8 mouse cellular contexts compared by ENCODE assay signal in the genomic region with DNA sequence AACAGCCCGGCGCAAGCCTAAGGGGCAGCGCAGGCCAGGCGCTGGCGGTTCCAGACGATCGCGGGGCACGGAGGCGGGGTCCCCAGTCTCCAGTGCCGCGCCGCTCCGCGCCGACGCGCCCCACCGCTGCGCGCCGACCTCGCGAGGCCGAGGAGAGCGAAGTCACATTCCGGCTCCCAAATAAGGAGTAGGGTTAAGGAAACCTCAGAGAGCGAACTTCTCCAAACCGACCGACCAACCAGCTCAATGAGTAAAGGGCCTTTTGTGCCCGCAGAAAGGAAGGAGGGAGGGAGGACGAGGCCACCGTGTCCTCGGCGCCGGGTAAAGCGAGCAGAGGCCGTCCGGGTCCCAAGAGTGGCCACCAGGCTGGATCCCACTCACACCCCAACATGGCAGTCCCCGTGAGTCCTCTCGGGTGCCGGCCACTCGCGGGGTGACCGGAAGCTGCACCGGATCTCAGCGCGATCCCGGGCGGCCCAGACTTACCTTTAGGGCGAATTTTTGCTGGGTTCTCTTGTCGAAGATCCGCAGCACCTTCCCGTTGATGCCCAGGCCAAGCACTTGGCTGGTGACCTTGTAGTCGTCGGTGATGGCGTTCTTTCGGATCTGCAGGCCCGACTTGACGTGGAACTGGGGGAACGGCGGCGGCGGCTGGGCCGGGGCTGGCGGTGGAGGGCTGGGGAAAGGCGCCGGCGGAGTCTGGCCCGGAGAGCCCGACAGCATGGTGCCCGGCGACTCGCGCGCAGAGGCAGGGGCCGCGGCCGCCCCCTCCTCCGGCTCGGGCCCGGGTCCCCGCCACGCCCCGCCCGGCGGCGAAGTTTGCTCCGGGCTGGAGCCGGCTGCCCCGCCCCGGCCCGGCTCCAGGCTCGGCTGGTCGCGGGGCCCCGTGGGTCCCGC. TPM values are rescaled to one million over a fixed set of nuclear protein-coding genes. Genes with fewer than 3 reads are reported as not detected.
A peak's percentile ranks its signal among the peaks of the same experiment; 100 is the strongest.
DNase-seq lines count a peak whose midpoint lies in the region; ATAC-seq and TF ChIP-seq lines count a peak whose summit lies in the region.

No protein-coding gene starts in this region.

- peak overlapping the region; percentile 80 for H3K4me2 ChIP-seq in hindbrain, embryonic 13.5 days
- H3K4me2 ChIP-seq in limb, embryonic 13.5 days (replicated peaks): peak overlapping the region; percentile 85
- H3K4me2 ChIP-seq in midbrain, embryonic 13.5 days (replicated peaks): peak overlapping the region; percentile 74

- peak; percentile 35 to 38 for DNase-seq in layer of hippocampus, postnatal 36 days
- DNase-seq in layer of hippocampus, postnatal 25 days (ENCODE audit: extremely low spot score in 1 of 2, low spot score in 1 of 2): no peak
- DNase-seq in cerebellum, adult 2 months: peak; percentile 44 to 62
- peak; percentile 77 for DNase-seq in forelimb bud, embryonic 11.5 days (ENCODE audit: low read depth, low spot score)
- peak; percentile 76 for DNase-seq in splenic B cell, adult 2 months (ENCODE audit: low read depth, low spot score)

- TF ChIP-seq POLR2A in cerebellum, adult 2 months (IDR thresholded peaks at IDR 0.05; ENCODE audit: borderline replicate concordance, insufficient read depth, low read length): no peak

- H3K27ac ChIP-seq in cerebellum, adult 2 months (ENCODE audit: insufficient read depth, low read length): peak overlapping the region; percentile 5; the same call in 1 of the 2 replicates
- H3K27ac ChIP-seq in hindbrain, embryonic 13.5 days: peak overlapping the region; percentile 88
- H3K27ac ChIP-seq in limb, embryonic 13.5 days: peak overlapping the region; percentile 93
- peak overlapping the region; percentile 85 for H3K27ac ChIP-seq in midbrain, embryonic 13.5 days

- peak overlapping the region; percentile 99 for H3K4me3 ChIP-seq in cerebellum, adult 2 months (replicated peaks; ENCODE audit: insufficient read depth, low read depth, low read length)
- H3K4me3 ChIP-seq in hindbrain, embryonic 13.5 days: peak overlapping the region; percentile 93
- H3K4me3 ChIP-seq in limb, embryonic 13.5 days: peak overlapping the region; percentile 92
- peak overlapping the region; percentile 93 for H3K4me3 ChIP-seq in midbrain, embryonic 13.5 days (replicated peaks)

- ATAC-seq in hindbrain, embryonic 13.5 days (ENCODE audit: low FRiP score): peak; percentile 71
- ATAC-seq in limb, embryonic 13.5 days (ENCODE audit: low FRiP score, low read depth): peak; percentile 62
- peak; percentile 62 for ATAC-seq in midbrain, embryonic 13.5 days

- H3K9ac ChIP-seq in hindbrain, embryonic 13.5 days: peak overlapping the region; percentile 93
- H3K9ac ChIP-seq in limb, embryonic 13.5 days: peak overlapping the region; percentile 95
- H3K9ac ChIP-seq in midbrain, embryonic 13.5 days (replicated peaks): peak overlapping the region; percentile 95

- no peaks in the 10 kb centered on the region for H3K9me3 ChIP-seq in hindbrain, embryonic 13.5 days
- no peaks in the 10 kb centered on the region for H3K9me3 ChIP-seq in limb, embryonic 13.5 days
- H3K9me3 ChIP-seq in midbrain, embryonic 13.5 days: no peaks in the 10 kb centered on the region

- H3K36me3 ChIP-seq in hindbrain, embryonic 13.5 days: no peaks in the 10 kb centered on the region
- no peaks in the 10 kb centered on the region for H3K36me3 ChIP-seq in limb, embryonic 13.5 days
- no peaks in the 10 kb centered on the region for H3K36me3 ChIP-seq in midbrain, embryonic 13.5 days
- no peaks in the 10 kb centered on the region for H3K36me3 ChIP-seq in splenic B cell, adult 2 months (ENCODE audit: control insufficient read depth, insufficient read depth, low read length, poor library complexity, severe bottlenecking)

- no peaks in the 10 kb centered on the region for H3K27me3 ChIP-seq in cerebellum, adult 2 months (ENCODE audit: control insufficient read depth, insufficient read depth, low read length)
- H3K27me3 ChIP-seq in hindbrain, embryonic 13.5 days: peaks cover 3% of the 10 kb centered on the region; the same call in 1 of the 2 replicates
- H3K27me3 ChIP-seq in limb, embryonic 13.5 days: no peaks in the 10 kb centered on the region
- no peaks in the 10 kb centered on the region for H3K27me3 ChIP-seq in midbrain, embryonic 13.5 days
- H3K27me3 ChIP-seq in splenic B cell, adult 2 months (ENCODE audit: control insufficient read depth, insufficient read depth, low read length, poor library complexity, severe bottlenecking): no peaks in the 10 kb centered on the region

- TF ChIP-seq CTCF in cerebellum, adult 2 months (IDR thresholded peaks at IDR 0.05; ENCODE audit: borderline replicate concordance, insufficient read depth, low read depth, low read length): no peak

- peaks cover 3% of the 10 kb centered on the region; the same call in 1 of the 2 replicates for H3K4me1 ChIP-seq in cerebellum, adult 2 months (ENCODE audit: control insufficient read depth, insufficient read depth, low read length)
- H3K4me1 ChIP-seq in hindbrain, embryonic 13.5 days (replicated peaks): peaks cover 50% of the 10 kb centered on the region
- peaks cover 47% of the 10 kb centered on the region for H3K4me1 ChIP-seq in limb, embryonic 13.5 days
- H3K4me1 ChIP-seq in midbrain, embryonic 13.5 days (replicated peaks): peaks cover 48% of the 10 kb centered on the region

- WGBS in cerebellum, adult 2 months: under 1% methylated on average over 97 of the region's 98 CpGs
- WGBS in hindbrain, embryonic 13.5 days: under 1% methylated on average over 82 of the region's 98 CpGs
- under 1% methylated on average over 79 of the region's 98 CpGs for WGBS in limb, embryonic 13.5 days
- WGBS in midbrain, embryonic 13.5 days: under 1% methylated on average over 68 of the region's 98 CpGs

RNA-seq across cellular contexts. Expression of gene Mapkapk2, which starts 0.6 kb away (rescaled TPM):
- 10 to 100 TPM; 26.6 to 32.4 TPM for total RNA-seq in layer of hippocampus, postnatal 36 days (2021)
- 10 to 100 TPM; 26.9 to 31.4 TPM for total RNA-seq in layer of hippocampus, postnatal 25 days (2021)
- polyA plus RNA-seq in cerebellum, adult 2 months (2012; rRNA removed): 34.0 and 35.8 TPM in 2 replicates
- polyA plus RNA-seq in hindbrain, embryonic 13.5 days (2015; fragmentation: Nextera tagmentation; extraction: Ambion mirVana): 22.0 and 23.1 TPM in 2 replicates
- 42.7 and 43.3 TPM in 2 replicates for polyA plus RNA-seq in limb, embryonic 13.5 days (2015; fragmentation: Nextera tagmentation; extraction: Ambion mirVana)
- 29.0 and 36.3 TPM in 2 replicates for polyA plus RNA-seq in midbrain, embryonic 13.5 days (2015; fragmentation: Nextera tagmentation; extraction: Ambion mirVana)

RNA-seq across cellular contexts. Expression of gene Dyrk3, which starts 41.1 kb away (rescaled TPM):
- 10 to 100 TPM; 19.6 to 19.9 TPM for total RNA-seq in layer of hippocampus, postnatal 36 days (2021)
- total RNA-seq in layer of hippocampus, postnatal 25 days (2021): 10 to 100 TPM; 15.7 to 17.4 TPM
- polyA plus RNA-seq in cerebellum, adult 2 months (2012; rRNA removed): 2.9 and 4.1 TPM in 2 replicates
- 15.5 and 15.6 TPM in 2 replicates for polyA plus RNA-seq in hindbrain, embryonic 13.5 days (2015; fragmentation: Nextera tagmentation; extraction: Ambion mirVana)
- polyA plus RNA-seq in limb, embryonic 13.5 days (2015; fragmentation: Nextera tagmentation; extraction: Ambion mirVana): 2.9 and 3.0 TPM in 2 replicates
- 18.3 and 19.2 TPM in 2 replicates for polyA plus RNA-seq in midbrain, embryonic 13.5 days (2015; fragmentation: Nextera tagmentation; extraction: Ambion mirVana)

RNA-seq across cellular contexts. Expression of gene Eif2d, which starts 55.9 kb away (rescaled TPM):
- total RNA-seq in layer of hippocampus, postnatal 36 days (2021): 10 to 100 TPM; 36.6 to 41.2 TPM
- 10 to 100 TPM; 37.6 to 39.4 TPM for total RNA-seq in layer of hippocampus, postnatal 25 days (2021)
- polyA plus RNA-seq in cerebellum, adult 2 months (2012; rRNA removed): 53.8 and 54.5 TPM in 2 replicates
- 52.7 and 52.8 TPM in 2 replicates for polyA plus RNA-seq in hindbrain, embryonic 13.5 days (2015; fragmentation: Nextera tagmentation; extraction: Ambion mirVana)
- polyA plus RNA-seq in limb, embryonic 13.5 days (2015; fragmentation: Nextera tagmentation; extraction: Ambion mirVana): 63.1 and 65.4 TPM in 2 replicates
- polyA plus RNA-seq in midbrain, embryonic 13.5 days (2015; fragmentation: Nextera tagmentation; extraction: Ambion mirVana): 49.3 and 53.8 TPM in 2 replicates

Comparison
In these comparisons a context has a peak if more than half of its experiments do, and no peak if none do; other contexts are left out.
1. DNase-seq: peak in layer of hippocampus, postnatal 36 days (2 of 2), cerebellum, adult 2 months (2 of 2), forelimb bud, embryonic 11.5 days (single experiment) and splenic B cell, adult 2 months (single experiment); none in layer of hippocampus, postnatal 25 days (0 of 2).
2. H3K27ac ChIP-seq: peak in every context shown above with its lines; median percentile 93 in limb, embryonic 13.5 days; 88 in hindbrain, embryonic 13.5 days; 85 in midbrain, embryonic 13.5 days; 5 in cerebellum, adult 2 months.
3. Peak in every context shown above with its lines, with median percentiles within 50 percentile points of each other: H3K4me3 ChIP-seq, ATAC-seq, H3K4me2 ChIP-seq and H3K9ac ChIP-seq.